Mouse (Mus musculus) layer of hippocampus, postnatal 14 days (tissue): ENCODE measurements around the gene Spsb1. TPM values are rescaled to one million over a fixed set of nuclear protein-coding genes. Genes with fewer than 3 reads are reported as not detected.

Experiments
- DNase-seq, 2 experiments: peaks; one replicate each; pipeline ENCODE4 v3.0.0; 2021 to 2022; ENCODE audit warnings: low spot score in 2 of 2, mixed read lengths in 1 of 2
- total RNA-seq, 2 experiments: library from RNA; stranded (reverse); gene quantifications; 2 replicates each; pipeline ENCODE4 v1.2.3; 2021

The Spsb1 gene
- total RNA-seq, 2 experiments from 2014 or later = 25.3 to 29.1 TPM

DNA sequence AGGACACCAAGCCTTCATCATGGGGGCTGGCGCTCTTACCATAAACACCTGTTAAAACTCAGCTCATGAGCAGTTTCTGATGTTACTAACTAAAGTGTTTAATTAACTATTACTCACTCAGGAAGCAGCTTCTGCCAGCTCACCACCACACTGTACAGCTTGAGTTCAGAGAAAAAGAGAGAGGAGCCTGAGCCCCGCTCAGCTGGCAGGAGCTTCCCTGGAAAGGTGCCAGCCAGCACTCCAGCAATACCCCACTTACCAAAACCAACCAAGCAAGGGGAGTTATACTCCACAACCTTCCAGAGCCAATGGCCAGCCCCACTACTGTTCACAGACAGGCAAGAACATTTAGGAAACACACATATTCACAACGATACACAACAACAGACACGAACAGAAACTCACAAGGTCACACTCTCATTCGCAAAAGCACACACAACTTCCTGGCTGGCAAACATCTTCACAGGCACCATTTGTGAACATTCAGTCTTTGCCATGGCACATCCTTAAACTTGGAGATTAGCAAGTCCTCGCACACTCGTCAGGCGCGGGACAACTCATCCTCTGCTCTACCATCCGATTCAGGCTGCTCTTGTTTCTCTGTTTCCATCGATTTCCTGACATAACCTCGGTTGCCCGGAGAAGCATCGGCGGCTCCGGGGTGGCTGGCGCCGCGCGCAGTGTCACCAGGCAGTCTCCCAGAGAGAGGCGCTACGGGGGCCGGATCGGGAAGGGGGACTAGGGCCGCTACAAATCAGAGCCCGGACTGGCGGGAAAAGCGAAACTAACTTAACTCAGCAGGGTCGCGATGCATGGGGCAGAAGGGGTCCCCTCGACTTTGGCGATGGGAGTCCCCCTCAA is 992 bp downstream of the Spsb1 start:
- DNase-seq = peak; percentile 66 to 72

DNA sequence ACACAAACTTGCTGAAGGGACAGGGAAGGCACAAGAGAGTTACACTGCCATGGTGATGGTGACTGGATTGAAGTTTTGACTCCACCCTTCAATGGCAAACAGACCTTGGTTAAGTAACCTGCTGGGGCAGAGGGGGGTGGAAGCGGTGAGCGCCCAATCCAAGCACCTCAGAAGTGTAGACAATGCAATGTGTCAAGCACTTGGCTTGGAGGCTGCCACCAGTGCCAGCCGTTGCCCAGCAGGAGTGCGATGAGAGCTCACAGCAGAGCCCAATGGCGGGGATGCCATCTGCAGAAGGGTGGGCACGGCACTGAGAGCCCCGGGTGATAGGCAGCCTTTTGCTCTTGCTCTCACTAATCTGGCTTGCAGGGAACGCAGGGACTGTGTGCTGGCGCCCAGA is 2.6 kb downstream of the Spsb1 start:
- no peak for DNase-seq

- no peak for DNase-seq
These were observed 3.6 kb downstream of the Spsb1 start for GRCm38 (mm10) chr4:149951201-149951600.

GRCm38 (mm10) chr4:149949691-149950090 is 5.2 kb downstream of the Spsb1 start:
- no peak for DNase-seq

- DNase-seq = no peak
These were observed 6.7 kb downstream of the Spsb1 start for GRCm38 (mm10) chr4:149948119-149948518.

- DNase-seq = no peak
These were observed 7.4 kb downstream of the Spsb1 start for GRCm38 (mm10) chr4:149947396-149947795.

GRCm38 (mm10) chr4:149945194-149945593 is 9.6 kb downstream of the Spsb1 start:
- no peak for DNase-seq

DNA sequence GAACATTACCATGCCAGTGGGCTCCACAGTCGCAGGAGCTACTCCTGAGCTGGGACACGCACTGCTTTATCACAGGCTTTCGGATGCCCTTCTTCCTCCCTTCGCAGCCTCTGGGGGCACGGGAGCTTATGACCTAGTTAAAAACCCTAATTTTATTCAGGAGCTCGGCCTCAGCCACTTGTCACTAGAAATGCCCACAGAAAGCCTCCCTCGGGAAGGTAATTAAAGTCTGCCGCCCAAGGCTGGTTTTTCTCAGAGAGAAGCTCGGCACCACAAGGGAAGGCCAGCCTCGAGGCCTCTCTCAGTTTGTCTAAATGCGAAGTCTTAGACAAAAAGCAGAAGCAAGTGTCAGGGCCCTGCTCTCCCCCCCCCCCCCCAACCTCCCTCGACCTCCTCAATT is 10.6 kb downstream of the Spsb1 start:
- no peak for DNase-seq

DNA sequence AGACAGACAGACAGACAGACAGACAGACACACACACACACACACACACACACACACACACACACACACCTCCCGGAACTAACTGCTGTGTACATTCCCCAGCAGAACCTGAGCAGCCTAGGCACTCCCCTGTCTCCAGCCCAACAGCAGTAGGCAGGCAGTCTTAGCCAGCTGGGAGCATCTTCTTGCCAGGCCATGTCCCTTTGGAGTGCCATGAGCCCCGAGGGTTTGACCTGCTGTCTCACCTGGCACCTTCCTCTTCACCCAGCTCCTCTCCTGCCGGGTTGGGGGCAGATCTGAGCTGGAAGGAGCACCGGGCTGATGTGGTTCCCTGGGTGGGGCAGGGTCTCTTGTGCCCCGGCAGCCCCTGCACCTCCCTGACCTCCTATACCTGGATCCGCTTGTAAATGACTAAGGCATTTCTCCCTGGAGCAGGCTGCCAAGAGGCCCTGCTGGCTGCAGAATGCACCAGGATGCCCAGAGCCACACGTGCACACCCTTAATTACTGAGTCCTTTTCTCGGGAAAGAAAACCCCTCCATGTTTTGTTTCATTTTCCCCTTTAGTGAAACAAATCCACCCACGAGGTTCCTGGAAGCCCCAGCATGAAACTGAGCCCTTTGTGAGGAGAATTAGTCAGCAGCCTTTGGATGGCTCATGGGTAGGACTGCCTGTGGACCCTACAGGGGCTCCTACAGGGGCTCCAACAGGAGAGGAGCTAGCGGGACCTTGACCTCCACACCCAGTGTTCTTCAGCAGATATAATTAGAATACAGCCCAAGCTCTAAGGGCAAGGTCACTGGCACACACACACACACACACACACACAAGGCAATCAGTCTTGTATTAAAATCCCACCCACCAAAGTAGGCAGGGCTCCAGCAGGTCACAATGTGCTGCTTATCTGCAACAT is 11.8 kb downstream of the Spsb1 start:
- DNase-seq = no peak

DNA sequence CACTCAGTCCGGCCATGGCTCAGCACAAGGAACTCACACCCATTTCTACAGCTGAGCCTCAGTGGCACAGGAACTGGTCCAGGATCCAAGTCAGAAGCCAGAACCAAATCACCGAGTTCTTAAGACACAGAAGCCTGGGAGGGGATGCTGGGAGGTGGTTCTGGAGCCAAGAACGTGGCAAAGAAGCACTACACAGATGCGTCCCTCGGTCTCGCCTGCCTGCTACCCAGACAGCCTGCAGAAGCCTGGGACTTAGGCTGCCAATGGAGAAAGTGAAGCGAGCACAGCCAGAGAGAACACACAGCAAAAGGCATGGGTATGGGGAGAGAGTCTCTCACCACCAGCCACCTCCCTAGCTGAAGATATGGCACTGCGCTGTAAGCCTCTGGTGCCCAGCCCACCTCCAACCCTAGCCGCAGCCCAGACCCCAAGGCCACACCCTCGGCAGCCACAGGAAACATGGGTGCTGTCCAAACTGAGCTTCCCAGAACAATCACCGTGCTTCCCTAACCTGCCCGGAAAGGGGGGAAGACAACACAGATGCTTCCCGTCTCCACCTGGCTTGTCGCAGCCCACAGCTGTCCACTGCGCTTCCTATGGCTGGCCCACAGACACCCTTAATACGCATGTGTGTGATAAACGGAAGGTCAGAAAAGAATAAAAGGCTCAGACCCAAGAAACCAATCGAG is 13.6 kb downstream of the Spsb1 start:
- DNase-seq = no peak

GRCm38 (mm10) chr4:149938701-149939100 is 16.1 kb downstream of the Spsb1 start:
- DNase-seq = no peak

DNA sequence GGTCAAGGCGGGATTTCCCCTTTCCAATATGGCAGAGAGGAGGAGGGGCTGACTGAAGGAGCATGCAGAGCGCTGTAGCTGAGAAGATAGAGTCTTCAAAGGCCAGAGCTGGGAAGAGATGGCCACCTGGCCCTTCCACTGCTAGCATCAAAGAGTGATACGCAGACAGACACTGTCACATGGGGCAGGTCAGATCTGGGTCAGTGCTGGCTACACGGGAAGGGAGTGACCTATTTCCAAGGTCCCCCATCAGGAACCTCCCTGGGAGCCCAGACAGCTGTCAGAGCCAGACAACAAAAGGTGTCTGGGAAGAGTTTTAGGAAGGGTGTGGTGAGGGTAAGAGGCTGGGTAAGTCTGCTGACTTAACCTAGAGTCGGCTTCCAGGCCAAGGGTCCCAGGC is 17.9 kb downstream of the Spsb1 start:
- no peak for DNase-seq

- no peak for DNase-seq
These were observed 19.4 kb downstream of the Spsb1 start for GRCm38 (mm10) chr4:149935470-149935869.

DNA sequence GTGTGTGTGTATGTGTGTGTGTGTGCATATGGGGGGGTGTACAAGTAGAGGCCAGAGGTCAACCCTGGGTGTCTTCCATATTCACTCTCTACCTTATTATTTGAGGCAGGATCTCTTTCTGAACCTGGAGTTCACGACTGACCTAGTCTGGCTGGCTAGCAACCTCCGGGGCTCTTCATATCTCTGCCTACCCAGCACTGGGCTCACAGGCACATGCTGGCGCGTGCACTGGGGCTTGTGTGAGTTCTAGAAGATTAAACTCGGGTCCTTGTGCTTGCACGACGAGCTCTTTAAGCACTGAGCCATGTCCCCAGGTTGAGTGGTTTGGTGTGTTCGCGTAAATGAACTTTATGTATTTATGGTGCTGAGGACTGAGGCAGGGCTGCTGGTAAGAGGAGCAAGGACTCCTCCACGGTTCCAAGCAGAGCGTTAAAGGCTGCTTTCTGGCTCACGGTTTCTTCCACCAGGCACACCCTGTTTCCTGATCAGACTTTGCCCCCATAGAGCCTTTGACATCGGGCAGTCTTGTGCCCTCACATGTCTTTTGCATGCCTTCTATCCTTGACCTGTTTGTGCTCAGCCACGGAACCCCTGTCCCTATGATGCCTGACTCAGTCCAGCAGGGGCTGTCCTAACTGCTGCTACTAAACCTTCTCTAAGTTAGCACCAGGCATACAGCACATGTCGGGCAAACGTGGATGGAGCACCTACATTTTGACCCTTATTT is 21.2 kb downstream of the Spsb1 start:
- no peak for DNase-seq

DNA sequence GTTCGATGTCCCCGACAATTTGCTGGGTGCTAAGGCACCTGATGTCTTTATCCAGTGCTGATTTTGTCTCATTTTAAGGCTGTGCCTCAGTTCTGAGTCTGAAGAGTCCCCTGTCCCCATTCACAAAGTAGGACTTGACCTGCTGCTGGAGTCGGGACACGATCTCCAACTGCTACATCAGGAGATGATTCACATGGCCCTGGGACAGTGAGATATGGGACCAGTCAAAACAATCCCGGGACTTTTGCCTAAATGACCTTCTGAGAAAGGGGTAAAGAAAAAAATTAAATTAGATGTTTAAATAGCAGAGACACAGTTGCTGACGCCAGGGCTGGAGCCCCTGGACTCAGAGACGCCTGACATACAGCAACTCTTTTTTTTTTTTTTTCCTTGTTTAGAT is 21.8 kb downstream of the Spsb1 start:
- DNase-seq = no peak

DNA sequence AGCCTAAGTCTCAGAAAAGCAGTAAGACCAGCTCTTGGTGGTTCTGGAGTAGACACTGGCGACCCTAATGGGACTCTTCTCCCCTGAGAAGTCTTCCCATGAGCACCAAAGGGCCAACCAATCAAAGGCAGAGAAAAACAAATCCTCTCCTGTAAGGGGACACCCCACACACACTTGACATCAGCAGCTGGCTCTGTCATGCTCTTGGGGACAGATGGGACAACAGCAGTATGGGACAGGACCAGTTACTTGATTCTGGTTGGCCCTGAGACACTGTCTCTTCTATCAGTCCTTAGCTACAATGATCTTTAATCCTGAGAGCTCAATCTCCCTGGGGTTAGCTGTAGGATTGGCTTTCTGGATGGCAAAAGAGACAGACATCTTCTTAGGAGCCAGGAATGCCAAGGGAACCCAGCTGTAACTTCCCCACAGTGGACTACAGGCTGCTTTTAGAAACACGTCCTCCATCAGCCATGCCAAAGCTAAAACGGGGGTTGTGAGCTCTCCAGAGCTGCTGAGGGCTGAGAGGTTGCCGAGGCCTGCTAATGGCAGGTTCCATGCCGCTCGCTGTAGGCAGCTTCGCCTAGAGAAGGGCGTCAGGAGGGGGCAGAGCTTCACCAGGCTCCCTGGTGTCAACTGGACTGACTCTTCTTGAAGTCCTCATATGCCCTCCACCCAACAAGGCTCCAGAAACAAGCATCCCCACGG is 22.6 kb downstream of the Spsb1 start:
- no peak for DNase-seq

DNA sequence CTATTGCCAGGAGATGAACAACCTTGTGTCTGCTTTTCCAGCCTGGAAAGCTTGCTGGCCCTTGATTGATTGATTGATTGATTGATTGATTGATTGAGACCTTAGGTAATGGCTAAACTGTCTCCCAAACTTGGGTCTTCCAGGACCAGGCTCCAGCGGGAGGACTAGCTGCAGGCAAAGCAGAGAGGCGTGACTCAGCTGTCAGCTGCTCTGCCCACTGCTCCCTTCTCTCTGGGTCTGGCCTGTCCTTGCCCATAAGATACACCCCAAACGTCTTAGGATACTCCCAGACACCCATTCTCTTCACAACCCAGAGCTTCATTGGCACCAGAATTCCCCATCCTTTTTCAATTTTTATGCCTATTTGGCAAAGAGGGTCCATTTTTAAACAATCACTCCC is 24.1 kb downstream of the Spsb1 start:
- DNase-seq = no peak

GRCm38 (mm10) chr4:149923014-149923413 is 31.8 kb downstream of the Spsb1 start:
- DNase-seq = no peak

DNA sequence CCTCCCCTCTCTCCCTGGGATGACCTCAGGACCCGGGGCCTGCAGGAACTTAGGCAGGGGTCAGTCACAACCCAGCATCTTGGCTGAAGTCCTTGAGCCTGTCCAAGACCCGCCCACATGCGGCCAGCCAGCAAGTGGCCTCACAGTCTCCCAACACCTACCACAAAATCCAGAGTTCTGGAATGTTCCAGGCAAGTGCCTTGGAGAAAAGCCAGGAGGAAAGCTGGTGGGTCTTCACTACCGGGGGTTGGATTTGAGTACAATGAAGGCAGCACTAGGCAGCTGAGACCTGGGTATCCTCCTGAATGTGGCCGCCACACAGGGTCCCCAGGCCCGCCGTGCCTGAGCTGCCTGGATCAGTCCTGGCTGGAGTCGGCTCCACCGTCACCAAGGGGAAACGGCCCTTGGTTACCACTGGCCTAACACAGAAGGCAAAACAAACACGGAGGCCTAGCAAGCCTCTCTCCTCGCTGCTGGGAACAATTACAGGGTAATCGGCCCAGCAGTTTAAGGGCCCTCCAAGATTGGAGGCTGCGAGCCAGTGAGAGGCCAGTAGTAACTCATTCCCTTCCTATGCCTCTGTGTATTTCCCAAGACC is 32.6 kb downstream of the Spsb1 start:
- DNase-seq = peak; percentile 41 to 43

GRCm38 (mm10) chr4:149920886-149921285 is 34.0 kb downstream of the Spsb1 start:
- no peak for DNase-seq
